Mouse (Mus musculus): ENCODE measurements around the gene Lpcat4. TPM values are rescaled to one million over a fixed set of nuclear protein-coding genes. Genes with fewer than 3 reads are reported as not detected.
"Not testable (repeated sequence)": the region's sequence is repeated elsewhere in the genome, so short reads cannot be mapped to it uniquely, and the experiment has no call there.

The Lpcat4 gene
- polyA plus RNA-seq, 1 experiment = 28.0 TPM

DNA sequence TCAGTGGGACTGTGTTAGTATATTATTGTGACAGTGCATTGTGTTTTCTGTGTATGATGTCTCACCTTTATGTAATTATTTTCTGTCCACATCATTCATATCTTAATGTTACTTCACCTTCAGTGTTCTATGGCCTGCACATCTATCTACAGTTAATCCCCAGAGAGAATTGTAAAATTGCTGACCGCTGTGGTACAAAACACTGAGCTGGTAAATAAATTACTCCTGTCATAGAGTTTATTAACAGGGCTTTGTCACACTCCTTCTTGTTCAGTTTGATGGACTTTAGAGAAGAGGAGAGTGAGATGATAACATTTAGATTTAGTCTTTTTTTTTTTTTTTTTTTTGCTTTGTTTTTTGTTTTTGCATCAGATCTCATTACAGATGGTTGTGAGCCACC, 43.6 kb downstream of the Lpcat4 start:
- TF ChIP-seq CEBPB (IDR thresholded peaks at IDR 0.05; ENCODE audit: low read depth) (no peak), MAX (IDR thresholded peaks at IDR 0.05) (no peak), FOSL1 (IDR thresholded peaks at IDR 0.05; ENCODE audit: insufficient read depth, low read length, poor library complexity, severe bottlenecking) (no peak), CTCF (IDR thresholded peaks at IDR 0.05; ENCODE audit: control insufficient read depth, insufficient read depth, insufficient read length) (no peak), MYOD1 (IDR thresholded peaks at IDR 0.05; ENCODE audit: control insufficient read depth, insufficient read length, low read depth) (no peak)
- Histone ChIP-seq H3K27me3 (ENCODE audit: control insufficient read depth, insufficient read depth, insufficient read length) (no peaks in the 10 kb centered on the region), H3K79me3 (ENCODE audit: low read depth) (no peaks in the 10 kb centered on the region), H3K36me3 (ENCODE audit: control insufficient read depth, insufficient read depth) (no peaks in the 10 kb centered on the region), H3K4me3 (ENCODE audit: insufficient read depth, poor library complexity, severe bottlenecking) (no peak overlapping the region), H3ac (ENCODE audit: control insufficient read depth, insufficient read length, low read depth) (no peak overlapping the region), H3K79me2 (ENCODE audit: control insufficient read depth, insufficient read depth) (no peaks in the 10 kb centered on the region)

DNA sequence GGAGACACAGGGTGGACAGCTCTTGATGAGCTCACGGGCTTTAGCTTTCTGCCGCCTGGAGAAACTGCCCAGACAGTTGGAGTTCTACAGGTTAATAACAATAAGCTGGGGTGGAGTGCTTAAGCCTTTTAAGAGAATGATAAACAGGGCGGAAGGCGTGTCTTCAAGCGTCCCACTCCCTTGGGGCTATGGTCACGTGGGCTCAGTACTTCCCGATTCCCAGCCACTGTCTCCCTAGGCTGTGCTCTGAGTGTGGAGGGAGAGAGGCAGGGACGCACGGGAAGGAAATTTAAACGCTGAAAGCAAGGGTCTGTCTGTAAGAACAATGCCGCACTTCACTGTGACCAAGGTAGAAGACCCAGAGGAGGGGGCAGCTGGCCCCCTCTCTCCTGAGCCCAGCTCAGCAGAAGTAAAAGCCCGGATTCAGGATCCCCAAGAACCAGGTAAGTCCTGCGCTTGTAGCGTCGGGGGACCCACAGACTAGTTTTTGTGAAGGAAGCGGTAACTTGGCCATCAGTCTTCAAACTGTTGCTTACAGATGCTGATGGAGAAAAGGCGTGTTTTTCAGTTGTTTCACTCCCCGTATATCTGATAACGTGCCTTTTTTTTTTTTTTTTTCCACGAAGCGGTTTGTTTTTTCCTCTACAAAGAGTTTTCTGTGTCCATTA, 45.2 kb downstream of the Lpcat4 start:
- Histone ChIP-seq H3ac (ENCODE audit: control insufficient read depth, insufficient read length, low read depth) (peak overlapping the region; percentile 40), H3K36me3 (ENCODE audit: control insufficient read depth, insufficient read depth) (no peaks in the 10 kb centered on the region), H3K27me3 (ENCODE audit: control insufficient read depth, insufficient read depth, insufficient read length) (no peaks in the 10 kb centered on the region), H3K79me3 (ENCODE audit: low read depth) (no peaks in the 10 kb centered on the region), H3K79me2 (ENCODE audit: control insufficient read depth, insufficient read depth) (no peaks in the 10 kb centered on the region), H3K4me3 (ENCODE audit: insufficient read depth, poor library complexity, severe bottlenecking) (peak overlapping the region; percentile 28)
- TF ChIP-seq MAX (IDR thresholded peaks at IDR 0.05) = no peak
- no peak for TF ChIP-seq MYOG (IDR thresholded peaks at IDR 0.05; ENCODE audit: control insufficient read depth, extremely low read depth, insufficient read length)
- no peak for TF ChIP-seq CTCF (IDR thresholded peaks at IDR 0.05; ENCODE audit: control insufficient read depth, insufficient read depth, insufficient read length)
- TF ChIP-seq CEBPB (IDR thresholded peaks at IDR 0.05; ENCODE audit: low read depth) = no peak
- no peak for TF ChIP-seq FOSL1 (IDR thresholded peaks at IDR 0.05; ENCODE audit: insufficient read depth, low read length, poor library complexity, severe bottlenecking)
- TF ChIP-seq MYOD1 (IDR thresholded peaks at IDR 0.05; ENCODE audit: control insufficient read depth, insufficient read length, low read depth) = no peak
- peak; percentile 97 for TF ChIP-seq USF1 (IDR thresholded peaks at IDR 0.05; ENCODE audit: low read depth)

DNA sequence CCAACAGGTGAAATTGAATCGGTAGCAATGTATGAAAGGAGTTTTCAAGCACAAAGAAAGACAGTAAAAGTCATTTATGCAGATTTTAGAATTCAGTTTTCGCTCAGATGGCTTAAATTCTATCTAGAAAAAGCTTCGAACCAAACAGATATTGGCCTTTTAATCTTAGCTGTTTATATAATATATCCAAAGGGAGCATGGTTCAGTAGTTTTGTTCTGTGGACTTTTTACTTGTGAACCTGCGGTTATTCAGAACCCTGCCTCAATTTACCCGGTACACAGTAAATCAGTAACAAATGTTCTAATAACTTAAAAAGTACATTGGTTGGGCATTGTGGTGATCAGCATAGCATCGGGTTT, 45.7 kb downstream of the Lpcat4 start:
- Histone ChIP-seq H3K79me3 (ENCODE audit: low read depth) (no peaks in the 10 kb centered on the region), H3K4me3 (ENCODE audit: insufficient read depth, poor library complexity, severe bottlenecking) (peak overlapping the region; percentile 28), H3K36me3 (ENCODE audit: control insufficient read depth, insufficient read depth) (no peaks in the 10 kb centered on the region), H3ac (ENCODE audit: control insufficient read depth, insufficient read length, low read depth) (no peak overlapping the region), H3K79me2 (ENCODE audit: control insufficient read depth, insufficient read depth) (no peaks in the 10 kb centered on the region), H3K27me3 (ENCODE audit: control insufficient read depth, insufficient read depth, insufficient read length) (no peaks in the 10 kb centered on the region)
- TF ChIP-seq MYOD1 (IDR thresholded peaks at IDR 0.05; ENCODE audit: control insufficient read depth, insufficient read length, low read depth) = no peak
- TF ChIP-seq FOSL1 (IDR thresholded peaks at IDR 0.05; ENCODE audit: insufficient read depth, low read length, poor library complexity, severe bottlenecking) = no peak
- no peak for TF ChIP-seq CTCF (IDR thresholded peaks at IDR 0.05; ENCODE audit: control insufficient read depth, insufficient read depth, insufficient read length)
- no peak for TF ChIP-seq MYOG (IDR thresholded peaks at IDR 0.05; ENCODE audit: control insufficient read depth, extremely low read depth, insufficient read length)
- no peak for TF ChIP-seq CEBPB (IDR thresholded peaks at IDR 0.05; ENCODE audit: low read depth)
- TF ChIP-seq MAX (IDR thresholded peaks at IDR 0.05) = no peak
- TF ChIP-seq USF1 (IDR thresholded peaks at IDR 0.05; ENCODE audit: low read depth) = no peak

DNA sequence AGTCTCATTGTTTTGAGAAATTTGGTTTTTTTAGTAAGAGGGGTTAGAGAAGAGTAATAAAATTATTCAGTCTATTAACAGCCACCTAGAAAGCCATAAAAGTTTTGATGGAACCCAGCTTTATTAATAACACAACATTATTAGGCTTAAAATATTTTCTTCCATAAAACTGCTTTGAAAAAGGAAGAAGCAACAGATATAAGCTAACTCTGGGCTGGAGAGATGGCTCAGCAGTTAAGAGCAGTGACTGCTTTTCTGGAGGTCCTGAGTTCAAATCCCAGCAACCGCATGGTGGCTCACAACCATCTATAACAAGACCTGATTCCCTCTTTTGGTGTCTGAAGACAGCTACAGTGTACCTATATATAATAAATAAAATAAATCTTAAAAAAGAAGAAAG, 46.8 kb downstream of the Lpcat4 start:
- not testable (repeated sequence) for H3K4me3 ChIP-seq (ENCODE audit: insufficient read depth, poor library complexity, severe bottlenecking); H3K27me3 ChIP-seq (ENCODE audit: control insufficient read depth, insufficient read depth, insufficient read length); H3ac ChIP-seq (ENCODE audit: control insufficient read depth, insufficient read length, low read depth); H3K79me2 ChIP-seq (ENCODE audit: control insufficient read depth, insufficient read depth); H3K79me3 ChIP-seq (ENCODE audit: low read depth); H3K36me3 ChIP-seq (ENCODE audit: control insufficient read depth, insufficient read depth)

DNA sequence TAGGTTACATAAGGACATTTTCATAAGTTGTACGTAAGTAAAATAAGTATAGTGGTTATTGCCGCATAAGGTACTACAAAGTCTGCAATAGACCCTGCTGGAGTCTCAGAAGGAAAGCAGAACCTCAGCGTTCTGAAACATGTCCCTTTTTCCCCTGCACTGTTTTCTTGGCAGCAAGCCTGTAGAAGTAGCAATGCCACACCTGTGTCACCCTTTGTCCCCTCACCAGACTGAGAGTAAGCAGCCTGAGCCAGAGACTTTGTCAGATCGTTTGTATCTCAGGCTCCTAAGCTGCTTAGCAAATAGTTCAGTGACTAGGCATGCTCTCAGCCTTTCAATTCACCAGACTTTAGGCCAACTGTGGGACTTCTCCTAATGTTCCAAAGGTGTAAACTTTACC, 47.8 kb downstream of the Lpcat4 start:
- Histone ChIP-seq H3K36me3 (ENCODE audit: control insufficient read depth, insufficient read depth) (no peaks in the 10 kb centered on the region), H3K4me3 (ENCODE audit: insufficient read depth, poor library complexity, severe bottlenecking) (no peak overlapping the region), H3K79me3 (ENCODE audit: low read depth) (no peaks in the 10 kb centered on the region), H3K27me3 (ENCODE audit: control insufficient read depth, insufficient read depth, insufficient read length) (no peaks in the 10 kb centered on the region), H3K79me2 (ENCODE audit: control insufficient read depth, insufficient read depth) (no peaks in the 10 kb centered on the region), H3ac (ENCODE audit: control insufficient read depth, insufficient read length, low read depth) (no peak overlapping the region)
- TF ChIP-seq CTCF (IDR thresholded peaks at IDR 0.05; ENCODE audit: control insufficient read depth, insufficient read depth, insufficient read length) (no peak), FOSL1 (IDR thresholded peaks at IDR 0.05; ENCODE audit: insufficient read depth, low read length, poor library complexity, severe bottlenecking) (no peak), CEBPB (IDR thresholded peaks at IDR 0.05; ENCODE audit: low read depth) (no peak), MAX (IDR thresholded peaks at IDR 0.05) (no peak), MYOD1 (IDR thresholded peaks at IDR 0.05; ENCODE audit: control insufficient read depth, insufficient read length, low read depth) (no peak), USF1 (IDR thresholded peaks at IDR 0.05; ENCODE audit: low read depth) (no peak), MYOG (IDR thresholded peaks at IDR 0.05; ENCODE audit: control insufficient read depth, extremely low read depth, insufficient read length) (no peak)

DNA sequence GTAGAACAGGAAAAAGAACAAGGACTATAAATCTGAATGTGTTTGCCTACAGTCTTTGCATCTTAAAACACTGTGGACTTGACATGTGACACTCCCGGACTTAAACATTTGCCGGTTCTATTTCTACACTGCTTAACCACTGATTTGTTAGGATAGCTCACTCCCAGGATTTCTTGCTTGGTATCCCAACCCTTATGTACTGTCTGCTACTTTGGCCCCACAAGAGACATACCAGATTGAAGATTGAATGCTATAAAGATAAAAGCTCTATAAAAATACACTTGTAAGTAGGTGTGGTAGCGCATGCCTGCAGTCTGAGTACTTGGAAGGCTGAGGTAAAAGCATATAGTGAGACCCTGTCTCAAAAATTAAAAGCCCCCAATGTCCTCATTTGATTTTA, 50.2 kb downstream of the Lpcat4 start:
- TF ChIP-seq MAX (IDR thresholded peaks at IDR 0.05) = no peak
- no peak for TF ChIP-seq CEBPB (IDR thresholded peaks at IDR 0.05; ENCODE audit: low read depth)
- no peak for TF ChIP-seq MYOD1 (IDR thresholded peaks at IDR 0.05; ENCODE audit: control insufficient read depth, insufficient read length, low read depth)
- TF ChIP-seq CTCF (IDR thresholded peaks at IDR 0.05; ENCODE audit: control insufficient read depth, insufficient read depth, insufficient read length) = no peak
- TF ChIP-seq MYOG (IDR thresholded peaks at IDR 0.05; ENCODE audit: control insufficient read depth, extremely low read depth, insufficient read length) = no peak
- no peak for TF ChIP-seq FOSL1 (IDR thresholded peaks at IDR 0.05; ENCODE audit: insufficient read depth, low read length, poor library complexity, severe bottlenecking)
- no peak for TF ChIP-seq USF1 (IDR thresholded peaks at IDR 0.05; ENCODE audit: low read depth)
- Histone ChIP-seq H3K79me2 (ENCODE audit: control insufficient read depth, insufficient read depth) (no peaks in the 10 kb centered on the region), H3K36me3 (ENCODE audit: control insufficient read depth, insufficient read depth) (no peaks in the 10 kb centered on the region), H3K4me3 (ENCODE audit: insufficient read depth, poor library complexity, severe bottlenecking) (no peak overlapping the region), H3ac (ENCODE audit: control insufficient read depth, insufficient read length, low read depth) (no peak overlapping the region), H3K79me3 (ENCODE audit: low read depth) (no peaks in the 10 kb centered on the region), H3K27me3 (ENCODE audit: control insufficient read depth, insufficient read depth, insufficient read length) (no peaks in the 10 kb centered on the region)
